Mouse (Mus musculus) spleen, postnatal 14 days (tissue): ENCODE results near the gene Atg9b.

Experiments
- DNase-seq, 2 experiments: peaks; one replicate each; pipeline ENCODE4 v3.0.0; 2021 to 2022; ENCODE audit warnings: low spot score in 2 of 2

The Atg9b gene

GRCm38 (mm10) chr5:24381988-24382387 is 10.0 kb downstream of the Atg9b start:
- DNase-seq, result no peak

GRCm38 (mm10) chr5:24381486-24381885 is 10.5 kb downstream of the Atg9b start:
- no peak for DNase-seq

GRCm38 (mm10) chr5:24380499-24380898 is 11.4 kb downstream of the Atg9b start:
- DNase-seq, result no peak

GRCm38 (mm10) chr5:24379501-24379900 is 12.4 kb downstream of the Atg9b start:
- DNase-seq, result no peak

- no peak for DNase-seq
Measured at GRCm38 (mm10) chr5:24378700-24379099, 13.2 kb downstream of the Atg9b start.

GRCm38 (mm10) chr5:24374666-24375328 is 17.1 kb downstream of the Atg9b start:
- DNase-seq, result no peak

GRCm38 (mm10) chr5:24374216-24374615 is 17.7 kb downstream of the Atg9b start:
- no peak for DNase-seq

GRCm38 (mm10) chr5:24373807-24374206 is 18.1 kb downstream of the Atg9b start:
- DNase-seq, result no peak

GRCm38 (mm10) chr5:24369767-24370166 is 22.2 kb downstream of the Atg9b start:
- no peak for DNase-seq

GRCm38 (mm10) chr5:24366426-24366825 is 25.5 kb downstream of the Atg9b start:
- no peak for DNase-seq

- no peak for DNase-seq
Measured at GRCm38 (mm10) chr5:24365528-24365927, 26.4 kb downstream of the Atg9b start.

GRCm38 (mm10) chr5:24364963-24365362 is 27.0 kb downstream of the Atg9b start:
- no peak for DNase-seq

GRCm38 (mm10) chr5:24364508-24364907 is 27.4 kb downstream of the Atg9b start, which contains the start of gene Nos3:
Gene Nos3 (plus strand): TSS chr5:24364810.
- no peak for DNase-seq

GRCm38 (mm10) chr5:24364061-24364460 is 27.9 kb downstream of the Atg9b start:
- no peak for DNase-seq

- no peak for DNase-seq
Measured at GRCm38 (mm10) chr5:24363467-24363866, 28.5 kb downstream of the Atg9b start.

GRCm38 (mm10) chr5:24360792-24361454 is 31.0 kb downstream of the Atg9b start:
- DNase-seq, result peak; percentile 35 to 61

GRCm38 (mm10) chr5:24357461-24357860 is 34.5 kb downstream of the Atg9b start:
- DNase-seq, result peak in 1 of 2 experiments; percentile 49

- DNase-seq, result no peak
Measured at GRCm38 (mm10) chr5:24356764-24357163, 35.2 kb downstream of the Atg9b start.

GRCm38 (mm10) chr5:24353327-24353726 is 38.6 kb downstream of the Atg9b start:
- no peak for DNase-seq

- DNase-seq, result no peak
Measured at GRCm38 (mm10) chr5:24352251-24352859, 39.6 kb downstream of the Atg9b start.

- DNase-seq, result no peak
Measured at GRCm38 (mm10) chr5:24351701-24352171, 40.2 kb downstream of the Atg9b start.

- no peak for DNase-seq
Measured at GRCm38 (mm10) chr5:24351278-24351677, 40.7 kb downstream of the Atg9b start, which contains the start of gene Kcnh2. Gene Kcnh2 (minus strand): TSS chr5:24351604.
